Mouse (Mus musculus) spleen, postnatal 10 days (tissue): ENCODE results near the gene Kcnj8.

Experiments
- DNase-seq, 2 experiments: peaks; one replicate each; pipeline ENCODE4 v3.0.0; 2021 to 2022; ENCODE audit warnings: low spot score in 2 of 2

Kcnj8 gene

DNA sequence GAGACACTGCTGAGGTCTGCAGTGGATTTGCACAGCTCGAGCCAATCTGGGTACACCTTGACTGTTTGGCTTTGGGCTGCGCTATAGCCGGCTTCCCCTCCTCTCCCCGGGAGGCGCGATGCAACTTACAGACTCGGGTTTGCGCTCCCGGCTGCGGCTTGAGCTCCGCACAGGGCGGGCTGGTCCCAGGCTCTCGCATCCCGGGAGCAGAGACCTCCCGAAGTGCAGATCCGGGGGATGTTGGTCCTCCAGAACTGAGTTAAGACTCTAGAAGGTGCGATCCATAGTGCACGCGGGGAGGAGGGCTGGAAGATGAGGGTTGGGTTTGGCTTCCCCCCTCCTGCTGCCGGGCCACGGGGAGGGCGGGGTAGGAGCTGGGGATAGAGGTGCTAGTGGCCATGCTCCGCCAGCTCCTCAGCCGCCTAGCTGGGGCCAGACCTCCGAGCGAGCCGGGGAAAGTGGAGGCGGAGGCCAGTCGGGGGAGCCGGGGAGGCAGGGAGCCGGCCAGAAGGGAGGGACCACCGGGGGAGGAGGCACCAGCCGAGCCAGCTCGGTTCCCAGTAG lies at the start of gene Kcnj8:
Gene Kcnj8 (minus strand): TSS at position 560 of the 564 bp plus-strand sequence.
- peak; percentile 9 to 34 for DNase-seq

DNA sequence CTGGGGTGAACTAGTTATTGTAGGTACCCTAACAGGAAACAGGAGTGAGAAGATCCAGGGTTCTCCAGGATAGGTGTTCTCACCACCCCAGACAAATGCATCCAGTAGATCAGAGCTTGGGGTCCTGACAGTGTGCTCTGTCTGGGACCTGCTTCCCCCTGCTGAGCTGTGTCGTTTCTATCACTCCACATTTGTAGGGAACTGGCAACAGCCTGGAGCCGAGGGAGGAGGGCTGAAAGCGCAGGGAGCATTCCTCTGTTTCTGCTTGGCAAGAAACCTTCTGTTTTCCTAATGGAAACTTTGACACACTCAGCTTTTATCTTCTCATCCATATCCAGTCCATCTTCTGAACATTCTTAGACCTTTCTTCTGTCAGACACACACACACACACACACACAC lies 45.2 kb upstream of the Kcnj8 start:
- no peak for DNase-seq

GRCm38 (mm10) chr6:142614324-142614723 lies 42.9 kb upstream of the Kcnj8 start:
- no peak for DNase-seq

- no peak for DNase-seq
Observed at GRCm38 (mm10) chr6:142612366-142612765, 41.0 kb upstream of the Kcnj8 start.

- no peak for DNase-seq
Observed at GRCm38 (mm10) chr6:142609401-142610373, 38.3 kb upstream of the Kcnj8 start.

DNA sequence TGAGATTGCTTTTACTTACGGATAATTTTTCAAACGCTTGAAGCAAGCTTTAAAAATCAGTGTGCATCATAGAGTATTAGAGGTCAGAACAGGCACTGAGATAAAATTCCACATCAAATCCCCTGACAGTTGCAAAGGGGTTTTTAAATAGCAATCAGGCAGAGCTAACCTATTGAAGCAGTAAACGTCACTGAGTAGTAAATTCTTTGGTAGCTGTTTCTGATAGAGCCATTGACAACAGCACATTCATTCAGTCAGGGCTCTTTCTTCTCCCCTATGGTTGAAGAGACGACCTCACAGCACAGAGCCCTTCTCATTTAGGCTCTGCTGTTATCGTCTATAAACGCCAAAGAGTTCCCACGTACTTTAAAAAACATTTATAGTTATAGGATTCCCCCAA lies 35.7 kb upstream of the Kcnj8 start:
- DNase-seq: no peak

DNA sequence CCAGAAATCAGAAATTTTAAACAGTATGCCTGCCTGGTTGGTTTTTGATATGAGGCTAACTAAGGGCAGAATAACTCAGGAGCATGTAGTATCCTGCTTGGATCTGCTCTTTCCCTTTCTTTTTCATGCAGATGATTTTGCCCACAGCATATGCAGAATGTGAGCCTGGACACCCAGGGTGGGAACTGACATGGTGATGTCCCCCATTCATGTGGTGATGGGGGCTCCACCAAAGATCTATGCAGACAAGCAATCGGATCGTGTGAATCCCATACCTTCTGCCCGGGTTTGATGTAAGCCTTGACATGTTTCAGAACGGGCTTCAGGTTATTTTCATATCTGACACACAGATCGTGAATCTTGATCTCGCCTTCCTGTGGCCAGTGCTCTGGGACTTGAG lies 31.4 kb upstream of the Kcnj8 start:
- DNase-seq: no peak

DNA sequence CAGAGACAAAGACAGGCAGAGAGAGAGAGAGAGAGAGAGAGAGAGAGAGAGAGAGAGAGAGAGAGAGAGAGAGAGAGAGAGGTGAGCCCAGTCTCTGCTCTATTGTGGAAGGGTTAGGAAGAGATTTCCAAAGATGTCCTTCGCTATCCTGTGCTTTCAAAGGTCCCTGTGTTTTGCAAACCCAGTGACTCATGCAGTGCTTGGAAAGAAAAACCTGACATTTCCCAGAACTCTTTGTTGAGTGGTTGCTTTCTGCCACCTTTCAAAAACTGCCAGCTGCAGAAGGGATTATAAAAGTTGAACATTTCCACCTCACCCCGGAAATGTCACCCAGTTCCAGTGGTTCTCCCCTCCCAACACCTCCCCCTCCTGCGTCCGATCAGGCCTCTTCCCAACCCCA lies 7.4 kb upstream of the Kcnj8 start:
- DNase-seq: no peak

DNA sequence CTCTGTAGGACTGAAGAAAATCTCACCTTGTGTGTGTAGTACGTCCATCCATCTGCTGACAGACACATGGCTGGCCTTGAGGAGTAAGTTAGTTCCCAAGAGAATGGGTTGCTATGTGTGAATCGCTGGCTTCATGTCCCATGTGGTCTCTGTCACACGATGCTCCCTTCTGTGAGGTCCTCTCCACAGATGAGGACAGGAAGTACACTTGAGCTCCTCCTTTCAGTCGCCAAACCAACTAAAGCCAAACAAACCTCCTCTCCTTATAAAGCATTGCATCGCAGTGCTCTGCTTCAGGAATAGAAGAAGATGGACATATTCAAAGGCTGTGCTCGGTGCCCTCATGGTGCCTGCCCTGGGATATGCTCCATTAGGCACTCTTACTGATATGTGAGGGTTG lies 6.4 kb upstream of the Kcnj8 start:
- no peak for DNase-seq

DNA sequence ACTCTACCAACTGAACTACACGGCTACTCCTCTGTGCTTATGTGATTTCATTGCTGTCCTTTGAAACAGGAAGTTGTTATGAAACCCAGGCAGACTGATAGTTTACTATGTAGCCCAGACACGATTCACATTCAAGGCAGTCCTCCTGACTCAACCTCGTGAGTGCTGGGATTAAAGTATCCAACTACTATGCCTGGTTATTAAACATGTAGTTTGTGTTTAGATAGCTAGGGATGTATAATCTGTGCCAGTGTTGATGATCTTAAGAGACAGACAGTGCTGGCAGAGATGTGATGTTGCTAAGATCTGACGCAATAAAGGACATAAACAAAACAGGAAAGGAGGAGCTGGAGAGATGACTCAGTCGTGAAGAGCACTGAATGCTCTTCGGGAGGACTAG lies 1.5 kb upstream of the Kcnj8 start:
- DNase-seq: no peak

- DNase-seq: no peak
Observed at GRCm38 (mm10) chr6:142571629-142572360, 381 bp upstream of the Kcnj8 start.

GRCm38 (mm10) chr6:142570046-142570770 lies 1.2 kb downstream of the Kcnj8 start:
- DNase-seq: no peak

DNA sequence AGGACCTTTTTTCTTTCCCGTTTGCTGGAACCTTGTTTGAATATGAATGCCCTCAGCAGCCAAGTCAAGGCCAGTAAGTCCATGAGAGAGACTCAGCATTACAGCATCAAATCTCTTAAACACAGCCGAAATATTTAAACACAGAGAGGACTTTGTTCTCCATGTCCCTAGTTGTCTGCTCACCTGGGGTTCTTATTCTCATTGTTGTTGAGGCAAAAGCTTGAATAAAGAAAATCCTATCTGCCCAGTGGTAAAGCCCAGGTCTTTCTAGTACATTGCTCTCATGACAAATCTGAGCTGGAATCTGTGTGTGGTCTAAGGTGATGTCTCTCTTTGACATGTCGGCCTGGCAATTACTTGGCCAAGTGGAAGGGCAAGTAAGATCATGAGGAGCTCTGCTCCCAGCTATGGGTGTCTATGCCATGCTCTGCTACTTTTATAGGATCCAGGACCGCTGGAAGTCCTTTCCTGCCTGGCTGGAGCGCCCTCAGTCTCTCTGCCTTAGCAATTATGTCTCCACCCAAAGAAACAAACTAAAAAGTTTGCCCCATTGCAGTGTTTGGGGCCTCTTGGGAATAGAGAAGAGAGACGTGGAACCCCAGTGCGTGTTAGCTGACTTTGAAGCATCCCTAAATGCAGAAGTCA lies 2.6 kb downstream of the Kcnj8 start:
- DNase-seq: no peak

GRCm38 (mm10) chr6:142567452-142567851 lies 4.0 kb downstream of the Kcnj8 start:
- peak in 1 of 2 experiments; percentile 42 for DNase-seq

GRCm38 (mm10) chr6:142564746-142565145 lies 6.7 kb downstream of the Kcnj8 start:
- DNase-seq: no peak

DNA sequence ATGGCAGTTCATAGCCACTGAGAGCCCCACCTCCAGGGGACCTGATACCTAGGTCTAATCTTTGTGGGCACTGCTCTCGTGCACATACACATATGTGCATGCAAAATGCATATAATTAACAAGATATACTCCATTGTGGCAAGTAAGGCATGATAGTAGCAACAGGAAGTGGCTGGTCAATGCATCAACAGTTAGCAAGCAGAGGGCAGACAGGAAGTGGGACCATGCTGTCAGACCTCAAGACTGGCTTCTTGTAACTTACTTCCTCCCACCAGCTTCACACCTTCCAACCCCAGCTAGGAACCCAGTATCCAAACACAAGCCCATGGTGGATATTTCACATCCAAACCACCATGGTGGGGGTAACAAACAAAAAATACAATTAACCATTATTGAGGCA lies 10.3 kb downstream of the Kcnj8 start:
- DNase-seq: no peak

- no peak for DNase-seq
Observed at GRCm38 (mm10) chr6:142558772-142559679, 12.4 kb downstream of the Kcnj8 start.

DNA sequence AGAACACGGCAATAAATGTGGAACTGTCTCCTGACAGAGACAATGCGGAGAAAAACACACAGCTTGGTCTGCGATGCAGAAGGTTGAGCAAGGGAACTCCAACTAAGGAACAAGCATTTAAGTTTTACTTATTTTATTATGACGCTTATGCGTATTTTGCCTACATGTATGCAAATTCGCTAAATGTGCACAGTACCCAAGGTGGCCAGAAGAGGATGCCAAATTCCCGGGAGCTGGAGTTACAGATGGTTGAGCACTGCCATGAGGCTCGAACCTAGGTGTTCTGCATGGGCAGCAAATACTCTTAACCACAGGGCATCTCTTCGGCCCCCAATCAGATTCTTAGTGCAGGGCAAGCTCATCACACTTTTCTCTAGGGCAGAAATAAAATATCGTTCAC lies 13.3 kb downstream of the Kcnj8 start:
- no peak for DNase-seq

DNA sequence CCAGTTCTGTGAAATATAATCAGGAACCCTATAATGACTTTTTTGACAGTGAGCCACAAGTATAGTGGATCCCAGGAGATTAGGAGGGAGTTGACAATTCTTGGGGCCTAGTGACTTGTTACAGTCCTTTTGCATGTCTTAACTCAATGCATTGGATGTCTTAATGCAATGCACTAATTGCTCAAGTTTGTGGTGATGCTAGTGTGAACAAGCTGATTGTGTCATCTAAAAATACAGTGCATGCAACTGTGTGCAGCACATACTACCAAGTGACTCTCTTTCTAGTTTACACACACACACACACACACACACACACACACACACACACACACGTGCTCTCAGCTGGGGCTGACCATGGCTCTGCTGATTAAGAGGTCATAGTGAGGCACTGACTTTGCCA lies 15.4 kb downstream of the Kcnj8 start:
- DNase-seq: no peak

GRCm38 (mm10) chr6:142551482-142551881 lies 19.9 kb downstream of the Kcnj8 start:
- no peak for DNase-seq
